Mouse (Mus musculus) hindbrain, postnatal 0 days (tissue): ENCODE results near the gene Fcrl5. TPM values are rescaled to one million over a fixed set of nuclear protein-coding genes. Genes with fewer than 3 reads are reported as not detected.
A peak's percentile ranks its signal among the peaks of the same experiment; 100 is the strongest.

Source experiments
- ATAC-seq: fragments of 200-750 bp; cut with Nextera tagmentation; 2 replicates; pipeline ENCODE4 v1.8.0; 2017; ENCODE audit warnings: mild to moderate bottlenecking, moderate TSS enrichment, moderate library complexity
- DNase-seq: peaks from one replicate; pipeline ENCODE4 v3.0.0-alpha.2; 2015; ENCODE audit warnings: low spot score
- H3K27ac ChIP-seq: fragments of 300-500 bp; sonication (generic); 2 replicates; pipeline ENCODE4 v1.5.1; 2014; ENCODE audit warnings: mild to moderate bottlenecking
- H3K27me3 ChIP-seq: fragments of 300-500 bp; sonication (generic); 2 replicates; pipeline ENCODE4 v1.6.1; 2014; ENCODE audit warnings: low read length, mixed read lengths; ENCODE audit not compliant: insufficient read depth
- H3K36me3 ChIP-seq: fragments of 300-500 bp; sonication (generic); 2 replicates; pipeline ENCODE4 v1.6.1; 2014; ENCODE audit warnings: low read length, mixed read lengths; ENCODE audit not compliant: insufficient read depth
- H3K4me1 ChIP-seq: fragments of 300-500 bp; sonication (generic); 2 replicates; pipeline ENCODE4 v1.6.1; 2014; ENCODE audit warnings: antibody characterized with exemption, low read length, mixed read lengths; ENCODE audit not compliant: insufficient read depth
- H3K4me2 ChIP-seq: fragments of 300-500 bp; sonication (generic); 2 replicates; pipeline ENCODE4 v1.6.1; 2014; ENCODE audit warnings: low read depth, mild to moderate bottlenecking, low read length, moderate library complexity, mixed read lengths
- H3K4me3 ChIP-seq: fragments of 300-500 bp; sonication (generic); 2 replicates; pipeline ENCODE4 v1.5.1; 2014; ENCODE audit warnings: low read length
- H3K9ac ChIP-seq: fragments of 300-500 bp; sonication (generic); replicated peaks from 2 replicates; pipeline ENCODE4 v1.6.1; 2014; ENCODE audit warnings: mild to moderate bottlenecking, low read length, moderate library complexity, mixed read lengths
- H3K9me3 ChIP-seq: fragments of 300-500 bp; sonication (generic); 2 replicates; pipeline ENCODE4 v1.6.1; 2016; ENCODE audit warnings: low read length, mixed read lengths
- CTCF ChIP-seq: IDR thresholded peaks from 2 replicates; pipeline ENCODE4 v1.5.1; 2016; ENCODE audit warnings: antibody characterized with exemption, control low read depth, low read depth
- WGBS: fragments of 180-500 bp; shearing (Covaris S2); extraction: QIAGEN DNeasy Blood & Tissue Kit; methylation state at CpG from one replicate; pipeline ENCODE4 v1.1.7; 2014; 5-methylcytosine and 5-hydroxymethylcytosine counted together
- polyA plus RNA-seq: library from polyadenylated mRNA; unstranded; fragments of >200 nt; fragmentation: Nextera tagmentation; extraction: Ambion mirVana; gene quantifications from 2 replicates; pipeline ENCODE4 v1.2.1, GENCODE M21; 2015
- total RNA-seq: library from RNA; depleted of rRNA; stranded (reverse); fragments of >200 nt; gene quantifications from 2 replicates; pipeline ENCODE4 v1.2.3, GENCODE M21; 2014

Fcrl5 gene
- total and polyA plus RNA-seq, 2 experiments from 2014 or later: not detected

DNA sequence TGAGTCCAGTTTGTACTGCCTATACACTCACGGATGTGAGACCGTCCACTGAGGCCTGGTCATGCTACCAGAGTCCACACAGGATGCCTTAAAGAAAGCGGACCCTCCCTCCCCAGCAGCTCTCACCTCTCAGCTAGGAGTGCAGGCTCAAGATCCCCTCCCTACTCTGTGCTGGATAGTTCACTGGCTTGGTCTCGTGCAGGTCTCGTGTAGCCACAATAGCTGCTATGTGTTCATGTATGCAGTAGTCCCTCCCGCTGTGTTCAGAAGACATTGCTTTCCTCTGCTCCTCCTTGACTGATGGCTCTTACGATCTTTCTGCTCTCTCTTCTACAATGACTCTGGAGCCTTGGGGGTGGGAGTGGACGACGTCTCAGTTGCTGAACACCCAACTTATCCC is 62.7 kb downstream of the Fcrl5 start:
- H3K4me3 ChIP-seq: no peak overlapping the region
- H3K36me3 ChIP-seq: no peaks in the 10 kb centered on the region
- no peak overlapping the region for H3K4me2 ChIP-seq
- H3K27me3 ChIP-seq: no peaks in the 10 kb centered on the region
- no peaks in the 10 kb centered on the region for H3K4me1 ChIP-seq
- DNase-seq: no peak
- H3K9me3 ChIP-seq: no peaks in the 10 kb centered on the region
- H3K27ac ChIP-seq: no peak overlapping the region
- no peak for TF ChIP-seq CTCF
- H3K9ac ChIP-seq: no peak overlapping the region
- WGBS: 76% methylated on average over 9 of the region's 9 CpGs
- ATAC-seq: no peak

DNA sequence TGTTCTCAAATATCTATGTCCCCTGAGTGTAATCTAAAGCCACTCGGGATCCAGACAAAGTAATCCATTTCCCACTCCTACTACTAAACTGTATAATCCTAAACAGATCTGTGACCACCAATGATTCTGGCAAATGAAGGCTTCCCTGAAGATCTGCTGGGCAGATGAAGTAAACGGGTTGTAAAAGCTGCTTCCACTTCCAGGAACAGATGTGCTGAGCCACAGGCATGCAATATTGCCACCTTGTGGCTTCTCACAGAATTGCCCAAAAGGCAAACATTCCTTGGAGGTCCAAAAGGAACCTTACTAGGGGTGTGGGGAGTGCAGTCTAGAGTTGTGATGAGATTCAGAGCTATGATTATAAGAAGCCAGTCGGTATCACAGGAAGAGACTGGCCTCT is 63.5 kb downstream of the Fcrl5 start:
- peak; percentile 97 for TF ChIP-seq CTCF
- Histone ChIP-seq H3K9me3 (no peaks in the 10 kb centered on the region), H3K27ac (no peak overlapping the region), H3K4me2 (no peak overlapping the region), H3K4me1 (0 out of 2 replicates have a peak, but pooled peaks cover 1% of the 10 kb centered on the region), H3K27me3 (no peaks in the 10 kb centered on the region), H3K36me3 (no peaks in the 10 kb centered on the region), H3K4me3 (no peak overlapping the region), H3K9ac (no peak overlapping the region)
- ATAC-seq: peak; percentile 61; the same call in 1 of the 2 replicates
- WGBS: 14% methylated on average over 3 of the region's 3 CpGs
- DNase-seq: peak; percentile 91

DNA sequence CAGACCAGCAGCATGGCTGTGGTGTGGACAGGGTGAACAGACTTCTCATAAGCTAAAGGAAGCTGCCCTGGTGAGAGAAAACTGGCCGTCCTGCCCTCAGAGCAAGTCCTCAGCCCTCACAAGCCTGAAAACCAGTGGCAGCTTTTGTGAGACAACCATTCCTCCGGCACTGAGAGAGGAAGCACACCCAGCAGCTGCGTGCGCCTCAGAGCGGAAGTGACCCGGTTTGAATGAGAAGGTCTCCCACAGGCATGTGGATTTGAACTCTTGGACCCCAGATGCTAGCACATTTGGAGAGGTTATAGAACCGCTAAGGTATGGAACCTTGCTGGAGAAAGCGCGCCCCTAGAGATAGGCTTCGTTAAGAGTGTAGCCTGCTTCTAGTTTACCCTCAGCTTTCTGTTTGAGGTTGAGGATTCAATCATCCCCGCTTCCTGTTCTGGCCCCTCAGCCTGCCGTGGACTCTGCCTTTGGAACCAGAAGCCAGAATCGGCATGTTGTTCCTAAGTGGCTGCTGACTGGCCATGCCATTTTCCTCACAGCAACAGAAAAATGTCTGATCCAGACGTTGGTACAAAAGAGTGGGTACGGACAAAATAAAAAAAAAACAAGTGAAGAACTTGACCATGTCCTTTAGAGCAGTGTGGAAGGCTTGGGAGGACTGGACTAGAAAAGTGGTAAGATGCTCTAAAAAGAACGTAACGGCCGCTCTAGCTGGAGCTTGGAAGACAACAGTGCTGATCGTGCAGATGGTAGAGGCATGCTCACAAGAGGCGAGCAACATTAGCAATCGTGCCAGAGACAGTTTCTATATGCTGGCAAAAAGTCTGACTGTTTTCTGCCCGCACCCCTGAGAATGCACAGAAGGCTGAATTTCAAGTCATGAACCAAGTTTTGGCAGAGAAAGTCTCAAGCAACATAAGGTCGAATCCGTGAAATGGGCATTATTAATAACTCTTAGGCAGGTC is 64.8 kb downstream of the Fcrl5 start:
- H3K9me3 ChIP-seq: no peaks in the 10 kb centered on the region
- H3K27ac ChIP-seq: no peak overlapping the region
- no peak for DNase-seq
- no peak for TF ChIP-seq CTCF
- no peak for ATAC-seq
- no peak overlapping the region for H3K9ac ChIP-seq
- H3K4me3 ChIP-seq: no peak overlapping the region
- 81% methylated on average over 24 of the region's 24 CpGs for WGBS
- H3K36me3 ChIP-seq: no peaks in the 10 kb centered on the region
- 0 out of 2 replicates have a peak, but pooled peaks cover 3% of the 10 kb centered on the region for H3K4me1 ChIP-seq
- no peak overlapping the region for H3K4me2 ChIP-seq
- H3K27me3 ChIP-seq: no peaks in the 10 kb centered on the region

DNA sequence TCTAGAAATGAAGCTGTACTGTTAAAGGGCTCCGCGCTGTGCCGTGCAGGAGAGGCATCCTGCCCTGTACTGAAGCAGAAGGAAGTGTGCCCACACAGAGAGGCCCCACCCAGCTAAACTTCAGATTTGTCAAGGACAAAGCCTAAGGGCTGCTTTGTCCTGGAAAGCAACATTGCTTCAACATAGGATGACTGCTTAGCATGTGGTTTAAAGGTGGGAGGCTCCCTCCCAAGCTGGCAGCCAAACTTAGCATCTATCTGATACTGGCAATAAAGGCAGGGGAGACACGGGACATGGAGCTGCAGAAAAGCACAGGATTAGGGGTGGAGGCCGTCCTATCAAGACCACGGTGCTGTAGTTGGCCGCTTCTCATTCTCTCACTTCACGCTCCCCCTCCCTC is 65.6 kb downstream of the Fcrl5 start:
- 0 out of 2 replicates have a peak, but pooled peaks cover 3% of the 10 kb centered on the region for H3K4me1 ChIP-seq
- 65% methylated on average over 8 of the region's 8 CpGs for WGBS
- no peak for DNase-seq
- ATAC-seq: no peak
- no peaks in the 10 kb centered on the region for H3K9me3 ChIP-seq
- TF ChIP-seq CTCF: no peak
- H3K9ac ChIP-seq: no peak overlapping the region
- H3K27ac ChIP-seq: no peak overlapping the region
- H3K4me2 ChIP-seq: no peak overlapping the region
- no peaks in the 10 kb centered on the region for H3K36me3 ChIP-seq
- no peaks in the 10 kb centered on the region for H3K27me3 ChIP-seq
- H3K4me3 ChIP-seq: no peak overlapping the region

DNA sequence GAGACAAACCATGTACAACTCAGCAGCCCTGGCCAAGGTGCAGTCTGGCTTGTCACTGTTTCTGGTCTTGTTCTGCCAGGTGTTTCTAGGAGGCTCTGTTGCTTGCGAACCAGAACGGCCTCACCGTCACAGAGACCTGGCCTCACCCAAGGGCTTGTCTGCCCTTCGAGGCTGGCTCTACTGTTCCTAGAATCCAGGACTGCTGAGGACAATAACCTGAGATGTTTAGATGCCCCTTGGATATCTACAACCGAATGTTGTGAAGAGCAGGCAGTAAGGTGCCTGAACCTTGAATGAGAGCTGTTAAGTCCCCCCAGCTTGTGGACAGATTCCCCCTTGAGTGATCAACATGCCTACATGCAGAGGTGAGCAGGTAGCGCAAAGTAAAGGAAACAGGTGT is 67.2 kb downstream of the Fcrl5 start:
- DNase-seq: no peak
- WGBS: 90% methylated on average over 6 of the region's 6 CpGs
- Histone ChIP-seq H3K27ac (no peak overlapping the region), H3K9ac (no peak overlapping the region), H3K4me3 (no peak overlapping the region), H3K36me3 (no peaks in the 10 kb centered on the region), H3K4me1 (0 out of 2 replicates have a peak, but pooled peaks cover 3% of the 10 kb centered on the region), H3K4me2 (no peak overlapping the region), H3K27me3 (no peaks in the 10 kb centered on the region), H3K9me3 (no peaks in the 10 kb centered on the region)
- no peak for TF ChIP-seq CTCF
- no peak for ATAC-seq

DNA sequence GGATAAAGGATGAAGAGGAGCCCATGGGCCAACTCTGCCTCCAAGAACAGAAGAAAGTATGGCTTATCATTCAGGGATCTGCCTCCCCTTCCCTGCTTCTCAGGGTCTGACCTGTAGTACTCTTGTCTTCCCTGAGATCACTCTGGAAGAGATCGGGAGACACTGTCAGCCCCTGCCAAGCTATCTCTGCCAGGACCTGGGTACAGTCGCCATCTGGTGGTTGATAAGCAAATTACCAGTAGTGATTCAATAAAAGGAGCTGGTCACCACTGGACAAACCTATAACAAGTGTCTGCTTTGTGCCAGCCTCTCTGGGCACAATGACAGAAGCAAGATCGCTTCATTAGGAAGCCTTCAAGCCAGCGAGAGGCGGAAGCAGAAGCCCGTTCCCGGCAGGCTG is 68.8 kb downstream of the Fcrl5 start:
- H3K36me3 ChIP-seq: no peaks in the 10 kb centered on the region
- H3K9ac ChIP-seq: no peak overlapping the region
- 8% methylated on average over 7 of the region's 7 CpGs for WGBS
- no peaks in the 10 kb centered on the region for H3K9me3 ChIP-seq
- TF ChIP-seq CTCF: peak; percentile 89
- DNase-seq (peak; percentile 80), ATAC-seq (peak; percentile 66)
- H3K4me3 ChIP-seq: no peak overlapping the region
- H3K4me2 ChIP-seq: no peak overlapping the region
- H3K27me3 ChIP-seq: no peaks in the 10 kb centered on the region
- peaks cover 7% of the 10 kb centered on the region; the same call in 1 of the 2 replicates for H3K4me1 ChIP-seq
- H3K27ac ChIP-seq: no peak overlapping the region
